Mouse (Mus musculus) forebrain, embryonic 16.5 days (tissue): ENCODE data around the gene Tmem117. TPM values are rescaled to one million over a fixed set of nuclear protein-coding genes. Genes with fewer than 3 reads are reported as not detected.

ENCODE experiments used
- ATAC-seq: fragments of 200-750 bp; cut with Nextera tagmentation; 2 replicates; pipeline ENCODE4 v1.8.0; 2017; ENCODE audit warnings: mild to moderate bottlenecking, moderate library complexity
- H3K27ac ChIP-seq: fragments of 300-500 bp; sonication (generic); 2 replicates; pipeline ENCODE4 v1.5.1; 2014; ENCODE audit warnings: low read length, control low read depth
- H3K27me3 ChIP-seq: fragments of 300-500 bp; sonication (generic); replicated peaks from 2 replicates; pipeline ENCODE4 v1.6.1; 2014; ENCODE audit warnings: low read length; ENCODE audit not compliant: control insufficient read depth, insufficient read depth
- H3K36me3 ChIP-seq: fragments of 300-500 bp; sonication (generic); 2 replicates; pipeline ENCODE4 v1.6.1; 2014; ENCODE audit not compliant: control insufficient read depth, insufficient read depth
- H3K4me1 ChIP-seq: fragments of 300-500 bp; sonication (generic); replicated peaks from 2 replicates; pipeline ENCODE4 v1.6.1; 2014; ENCODE audit warnings: low read length; ENCODE audit not compliant: control insufficient read depth, insufficient read depth
- H3K4me2 ChIP-seq: fragments of 300-500 bp; sonication (generic); 2 replicates; pipeline ENCODE4 v1.6.1; 2014; ENCODE audit warnings: mild to moderate bottlenecking, low read length, control low read depth
- H3K4me3 ChIP-seq: fragments of 300-500 bp; sonication (generic); replicated peaks from 2 replicates; pipeline ENCODE4 v1.5.1; 2014; ENCODE audit warnings: mild to moderate bottlenecking, low read length, control low read depth
- H3K9ac ChIP-seq: fragments of 300-500 bp; sonication (generic); replicated peaks from 2 replicates; pipeline ENCODE4 v1.6.1; 2014; ENCODE audit warnings: low read depth, low read length, control low read depth
- H3K9me3 ChIP-seq: fragments of 300-500 bp; sonication (generic); 2 replicates; pipeline ENCODE4 v1.6.1; 2016; ENCODE audit warnings: low read length; ENCODE audit not compliant: control insufficient read depth
- WGBS: fragments of 180-500 bp; shearing (Covaris S2); extraction: QIAGEN DNeasy Blood & Tissue Kit; methylation state at CpG from one replicate; pipeline ENCODE4 v1.1.7; 2014; 5-methylcytosine and 5-hydroxymethylcytosine counted together
- polyA plus RNA-seq: library from polyadenylated mRNA; unstranded; fragments of >200 nt; fragmentation: Nextera tagmentation; extraction: Ambion mirVana; gene quantifications from 2 replicates; pipeline ENCODE4 v1.2.1, GENCODE M21; 2015

The Tmem117 gene
- polyA plus RNA-seq, 1 experiment from 2014 or later = 5.4 TPM

DNA sequence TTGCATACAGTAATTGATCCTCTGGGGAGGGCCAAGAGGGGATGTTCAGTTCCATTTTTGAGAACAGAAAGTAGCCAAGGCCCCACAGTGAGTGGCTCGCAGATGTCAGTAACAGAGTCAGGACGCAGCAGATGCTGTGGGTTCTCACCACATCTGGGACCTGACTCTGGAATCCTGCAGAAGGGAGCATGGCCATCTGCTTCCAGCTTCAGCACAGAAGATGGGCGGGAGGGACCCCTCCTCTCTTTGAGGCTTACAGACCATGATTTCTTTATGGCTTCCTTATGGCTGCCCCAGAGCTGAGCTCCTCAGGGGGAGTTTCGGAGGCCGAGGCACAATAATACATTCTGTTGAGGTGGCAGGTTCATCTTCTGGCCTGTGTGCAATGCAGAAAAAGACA lies 182.5 kb downstream of the Tmem117 start:
- H3K4me1 ChIP-seq = peaks cover 5% of the 10 kb centered on the region; the same call in 1 of the 2 replicates
- ATAC-seq = peak; percentile 33; the same call in 1 of the 2 replicates
- no peak overlapping the region for H3K4me2 ChIP-seq
- H3K36me3 ChIP-seq = no peaks in the 10 kb centered on the region
- WGBS = 62% methylated on average over 5 of the region's 5 CpGs
- no peak overlapping the region for H3K9ac ChIP-seq
- H3K4me3 ChIP-seq = no peak overlapping the region
- no peak overlapping the region for H3K27ac ChIP-seq
- H3K27me3 ChIP-seq = no peaks in the 10 kb centered on the region
- no peaks in the 10 kb centered on the region for H3K9me3 ChIP-seq

DNA sequence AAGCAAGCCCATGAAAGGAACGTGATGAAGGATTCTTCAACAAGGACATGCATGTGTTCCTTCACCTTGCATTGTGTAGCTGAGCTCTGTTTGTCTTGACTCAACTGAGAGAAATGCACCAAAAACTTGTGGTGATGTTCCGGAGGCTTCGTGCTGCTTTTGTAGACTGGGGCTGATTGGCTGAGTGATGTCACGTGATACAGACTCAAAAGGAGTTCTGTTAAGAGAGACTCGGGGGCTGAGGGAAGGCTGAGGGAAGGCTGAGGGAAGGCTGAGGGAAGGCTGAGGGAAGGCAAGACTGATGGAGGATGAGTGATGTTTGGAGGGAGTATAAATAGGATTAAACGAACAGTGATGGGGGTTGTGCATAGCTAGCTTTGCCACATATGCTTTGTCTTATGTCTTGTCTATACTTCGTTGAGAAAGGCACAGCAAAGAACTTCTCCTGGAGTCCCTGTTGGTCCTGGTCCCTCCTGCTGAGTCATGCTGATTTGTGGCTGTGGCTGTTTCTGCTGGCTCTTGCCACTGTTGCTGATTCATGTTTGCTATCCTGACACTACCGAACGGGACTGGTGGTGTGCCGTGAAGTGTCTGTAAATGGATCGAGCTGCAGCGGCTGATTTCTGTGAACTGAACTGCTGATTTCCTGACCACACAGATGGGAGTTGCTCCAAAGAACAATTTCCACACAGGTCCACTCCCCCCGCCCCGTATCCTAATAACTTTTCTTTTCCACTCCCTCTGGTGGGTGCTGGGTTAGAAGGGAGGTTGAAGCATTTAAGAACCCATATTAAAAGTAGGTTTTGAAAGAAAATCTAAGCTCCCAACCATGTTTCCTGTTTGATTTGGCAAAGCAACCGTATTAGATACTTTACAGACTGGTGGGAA lies 185.4 kb downstream of the Tmem117 start:
- Histone ChIP-seq H3K4me3 (no peak overlapping the region), H3K9me3 (no peaks in the 10 kb centered on the region), H3K4me2 (no peak overlapping the region), H3K27ac (no peak overlapping the region), H3K36me3 (no peaks in the 10 kb centered on the region), H3K4me1 (peaks cover 5% of the 10 kb centered on the region; the same call in 1 of the 2 replicates), H3K9ac (no peak overlapping the region), H3K27me3 (no peaks in the 10 kb centered on the region)
- no peak for ATAC-seq
- WGBS = 86% methylated on average over 15 of the region's 15 CpGs

DNA sequence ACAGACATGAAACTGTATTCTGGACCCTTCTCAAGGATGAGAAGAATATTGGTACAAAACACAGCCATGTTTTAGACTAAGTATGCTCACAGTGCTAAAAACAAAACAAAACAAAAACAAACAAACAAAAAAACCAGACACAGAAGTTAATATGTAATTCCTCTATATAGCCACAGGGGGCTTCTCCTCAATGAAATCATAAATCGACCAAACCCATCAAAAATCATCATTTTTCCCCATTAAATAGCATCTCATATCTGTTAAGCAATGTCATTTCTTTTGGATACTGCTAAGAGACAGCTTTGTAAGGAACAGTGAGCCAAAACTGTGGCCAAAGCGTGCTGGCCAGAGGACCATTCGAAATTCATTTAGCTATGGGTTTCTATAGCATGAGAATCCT lies 206.6 kb downstream of the Tmem117 start:
- no peaks in the 10 kb centered on the region for H3K27me3 ChIP-seq
- no peak overlapping the region for H3K4me2 ChIP-seq
- no peaks in the 10 kb centered on the region for H3K4me1 ChIP-seq
- H3K9ac ChIP-seq = no peak overlapping the region
- 93% methylated on average over 3 of the region's 3 CpGs for WGBS
- ATAC-seq = no peak
- no peak overlapping the region for H3K27ac ChIP-seq
- no peak overlapping the region for H3K4me3 ChIP-seq
- no peaks in the 10 kb centered on the region for H3K36me3 ChIP-seq
- no peaks in the 10 kb centered on the region for H3K9me3 ChIP-seq

DNA sequence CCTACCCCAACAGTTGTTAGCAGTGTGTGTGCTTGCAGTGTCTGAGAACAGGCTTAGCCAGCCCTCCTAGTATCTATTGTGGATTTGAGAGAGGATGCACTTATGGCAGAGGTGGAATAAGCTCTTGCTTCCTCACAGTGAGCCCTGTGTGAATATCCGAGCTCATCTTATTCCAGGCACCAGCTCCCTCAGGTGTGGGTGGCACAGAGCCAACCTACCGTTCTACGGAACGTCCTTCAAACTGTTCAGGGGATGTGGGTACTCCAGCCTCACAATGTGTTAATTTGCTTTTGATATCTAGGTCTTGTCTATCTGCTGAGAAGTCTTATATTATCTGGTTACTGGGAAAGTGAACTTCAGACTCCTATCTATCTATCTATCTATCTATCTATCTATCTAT lies 209.6 kb downstream of the Tmem117 start:
- Histone ChIP-seq H3K4me2 (no peak overlapping the region), H3K4me1 (no peaks in the 10 kb centered on the region), H3K9me3 (no peaks in the 10 kb centered on the region), H3K36me3 (no peaks in the 10 kb centered on the region), H3K27ac (no peak overlapping the region), H3K9ac (no peak overlapping the region), H3K4me3 (no peak overlapping the region), H3K27me3 (no peaks in the 10 kb centered on the region)
- 69% methylated on average over 4 of the region's 4 CpGs for WGBS
- ATAC-seq = no peak

DNA sequence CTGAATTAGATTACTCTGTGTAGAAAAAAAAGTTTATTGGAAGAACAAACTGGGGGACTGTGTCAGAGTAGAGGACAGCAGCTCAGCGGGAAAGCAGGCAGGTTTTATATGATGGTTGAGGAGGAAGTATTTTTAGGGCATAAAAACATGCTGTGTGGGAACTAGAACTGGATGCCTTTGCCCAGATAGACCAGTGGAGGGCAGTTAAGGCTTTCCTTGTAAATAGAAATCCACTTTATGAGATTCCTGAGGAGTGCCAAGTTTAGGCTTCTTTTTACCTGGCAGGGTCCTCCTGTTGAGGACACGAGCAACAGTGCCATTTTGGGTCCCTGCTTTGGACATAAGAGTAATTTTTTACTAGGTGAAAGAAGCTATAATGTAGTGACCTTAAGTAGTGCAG lies 218.5 kb downstream of the Tmem117 start:
- Histone ChIP-seq H3K27me3 (no peaks in the 10 kb centered on the region), H3K36me3 (no peaks in the 10 kb centered on the region), H3K9ac (no peak overlapping the region), H3K27ac (no peak overlapping the region), H3K9me3 (no peaks in the 10 kb centered on the region), H3K4me3 (no peak overlapping the region), H3K4me1 (no peaks in the 10 kb centered on the region), H3K4me2 (no peak overlapping the region)
- no peak for ATAC-seq
- 81% methylated on average over 2 of the region's 2 CpGs for WGBS

DNA sequence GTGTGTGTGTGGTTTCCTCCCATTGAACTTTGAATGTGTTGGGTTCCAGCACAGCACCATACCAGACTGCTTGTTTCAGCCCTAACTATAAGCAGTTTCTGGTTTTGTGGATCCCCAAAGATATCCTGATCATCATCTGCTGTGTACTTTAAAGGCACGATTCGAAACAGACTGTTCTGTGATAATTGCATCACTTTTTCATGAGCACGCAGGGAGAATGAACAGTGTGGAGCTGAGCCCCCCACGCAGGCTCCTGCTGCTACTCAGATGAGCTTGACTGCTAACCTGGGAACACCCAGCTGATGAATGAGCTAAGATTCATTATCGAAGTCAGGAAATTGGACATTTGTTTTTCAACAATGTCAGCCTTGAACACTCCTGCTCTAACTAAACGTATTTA lies 230.6 kb downstream of the Tmem117 start:
- Histone ChIP-seq H3K9ac (no peak overlapping the region), H3K4me3 (no peak overlapping the region), H3K4me1 (peaks cover 14% of the 10 kb centered on the region), H3K4me2 (no peak overlapping the region), H3K36me3 (no peaks in the 10 kb centered on the region), H3K27ac (no peak overlapping the region), H3K9me3 (no peaks in the 10 kb centered on the region), H3K27me3 (no peaks in the 10 kb centered on the region)
- no peak for ATAC-seq
- WGBS = 73% methylated on average over 6 of the region's 6 CpGs

DNA sequence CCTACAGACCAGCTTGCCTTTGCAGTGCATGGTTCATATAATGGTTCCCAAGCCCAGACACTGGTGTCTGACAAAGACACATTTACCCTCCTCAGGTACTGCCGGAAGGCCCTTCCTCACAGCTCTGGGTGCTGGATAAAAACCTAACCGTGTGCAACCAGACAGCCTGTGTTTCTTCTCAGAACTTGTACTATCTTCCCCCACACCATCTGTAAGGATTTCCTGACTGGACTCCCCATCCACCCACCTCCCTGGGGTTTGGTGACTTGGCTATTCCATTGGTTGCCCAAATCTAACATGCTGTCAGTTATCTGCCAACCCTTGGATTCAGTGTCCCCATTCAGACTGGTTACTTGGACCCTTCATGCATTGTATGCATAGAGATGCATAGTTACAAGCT lies 232.1 kb downstream of the Tmem117 start:
- H3K9me3 ChIP-seq = no peaks in the 10 kb centered on the region
- H3K27me3 ChIP-seq = no peaks in the 10 kb centered on the region
- no peak for ATAC-seq
- H3K4me3 ChIP-seq = no peak overlapping the region
- 98% methylated on average over 2 of the region's 2 CpGs for WGBS
- H3K4me1 ChIP-seq = peaks cover 13% of the 10 kb centered on the region
- H3K36me3 ChIP-seq = no peaks in the 10 kb centered on the region
- no peak overlapping the region for H3K4me2 ChIP-seq
- no peak overlapping the region for H3K9ac ChIP-seq
- H3K27ac ChIP-seq = no peak overlapping the region

DNA sequence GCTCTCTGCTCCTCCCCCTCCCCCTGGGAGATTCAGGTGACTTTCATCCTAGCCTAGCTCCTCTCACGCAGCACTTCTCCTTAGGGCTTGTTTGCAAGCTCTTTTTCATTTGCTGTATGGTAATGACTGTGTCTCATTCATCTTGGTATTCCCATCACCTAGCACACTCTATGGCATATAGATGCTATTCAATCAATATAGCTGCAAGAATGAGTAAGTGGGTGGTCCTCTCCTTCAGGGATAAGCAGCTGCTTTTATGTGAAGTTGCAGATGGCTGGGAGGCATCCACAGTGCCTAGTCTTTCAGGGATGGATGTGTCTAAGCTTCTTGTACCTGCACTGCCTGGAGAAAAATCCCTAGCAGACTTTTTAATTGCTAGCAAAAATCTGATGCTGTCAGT lies 235.1 kb downstream of the Tmem117 start:
- WGBS = 13% methylated on average over 1 of the region's 1 CpGs
- H3K27me3 ChIP-seq = no peaks in the 10 kb centered on the region
- H3K4me1 ChIP-seq = peaks cover 6% of the 10 kb centered on the region
- H3K27ac ChIP-seq = peak overlapping the region; percentile 35; the same call in 1 of the 2 replicates
- no peaks in the 10 kb centered on the region for H3K9me3 ChIP-seq
- no peak; the same call in 1 of the 2 replicates for ATAC-seq
- no peak overlapping the region for H3K4me3 ChIP-seq
- no peaks in the 10 kb centered on the region for H3K36me3 ChIP-seq
- H3K9ac ChIP-seq = no peak overlapping the region
- H3K4me2 ChIP-seq = no peak overlapping the region

DNA sequence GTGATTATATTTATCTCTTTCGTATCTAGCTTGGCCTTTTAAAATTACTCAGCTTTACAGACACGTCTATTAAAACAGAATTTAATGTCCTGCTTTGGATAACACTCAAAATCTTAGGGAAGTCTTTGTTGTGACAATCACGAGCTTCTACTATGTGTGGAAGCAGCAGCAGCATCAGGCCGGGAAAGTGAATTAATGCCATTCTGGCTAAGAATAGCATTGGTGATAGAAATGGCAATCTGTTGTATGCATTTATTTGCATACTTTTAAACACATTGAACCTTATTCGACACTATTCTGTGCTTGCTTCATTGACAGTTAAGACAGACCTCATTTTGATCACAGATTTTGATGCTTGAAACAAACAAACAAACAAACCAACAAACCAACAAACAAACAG lies 239.3 kb downstream of the Tmem117 start:
- no peak overlapping the region for H3K4me2 ChIP-seq
- no peaks in the 10 kb centered on the region for H3K9me3 ChIP-seq
- ATAC-seq = peak; percentile 75
- no peak overlapping the region; the same call in 1 of the 2 replicates for H3K27ac ChIP-seq
- WGBS = 37% methylated on average over 5 of the region's 5 CpGs
- no peaks in the 10 kb centered on the region for H3K27me3 ChIP-seq
- H3K9ac ChIP-seq = no peak overlapping the region
- H3K36me3 ChIP-seq = no peaks in the 10 kb centered on the region
- H3K4me1 ChIP-seq = peaks cover 6% of the 10 kb centered on the region
- no peak overlapping the region for H3K4me3 ChIP-seq
